Mouse (Mus musculus) limb, embryonic 14.5 days (tissue): Measurements from ENCODE around the gene Frmpd4. TPM values are rescaled to one million over a fixed set of nuclear protein-coding genes. Genes with fewer than 3 reads are reported as not detected.

Experiments
- ATAC-seq: fragments of 200-750 bp; cut with Nextera tagmentation; 2 replicates; pipeline ENCODE4 v1.8.0; 2017; ENCODE audit warnings: low read depth, moderate number of reproducible peaks, moderate TSS enrichment; ENCODE audit not compliant: low FRiP score
- DNase-seq: peaks from one replicate; pipeline ENCODE4 v3.0.0-alpha.2; 2015; ENCODE audit warnings: low spot score
- H3K27ac ChIP-seq: fragments of 300-500 bp; sonication (generic); replicated peaks from 2 replicates; pipeline ENCODE4 v1.5.1; 2014; ENCODE audit warnings: low read depth, mild to moderate bottlenecking, low read length, moderate library complexity, mixed read lengths
- H3K27me3 ChIP-seq: fragments of 300-500 bp; sonication (generic); 2 replicates; pipeline ENCODE4 v1.6.1; 2014; ENCODE audit warnings: low read length, mixed read lengths; ENCODE audit not compliant: control insufficient read depth, insufficient read depth
- H3K36me3 ChIP-seq: fragments of 300-500 bp; sonication (generic); 2 replicates; pipeline ENCODE4 v1.6.1; 2014; ENCODE audit warnings: mild to moderate bottlenecking, low read length, moderate library complexity, mixed read lengths; ENCODE audit not compliant: control insufficient read depth, insufficient read depth
- H3K4me1 ChIP-seq: fragments of 300-500 bp; sonication (generic); 2 replicates; pipeline ENCODE4 v1.6.1; 2014; ENCODE audit warnings: antibody characterized with exemption, low read length, mixed read lengths; ENCODE audit not compliant: control insufficient read depth, insufficient read depth
- H3K4me2 ChIP-seq: fragments of 300-500 bp; sonication (generic); replicated peaks from 2 replicates; pipeline ENCODE4 v1.6.1; 2014; ENCODE audit warnings: low read depth, mild to moderate bottlenecking, low read length, moderate library complexity; ENCODE audit not compliant: severe bottlenecking
- H3K4me3 ChIP-seq: fragments of 300-500 bp; sonication (generic); replicated peaks from 2 replicates; pipeline ENCODE4 v1.5.1; 2014; ENCODE audit warnings: low read length
- H3K9ac ChIP-seq: fragments of 300-500 bp; sonication (generic); 2 replicates; pipeline ENCODE4 v1.6.1; 2014; ENCODE audit warnings: mild to moderate bottlenecking, low read depth, low read length, moderate library complexity; ENCODE audit not compliant: severe bottlenecking
- H3K9me3 ChIP-seq: fragments of 300-500 bp; sonication (generic); 2 replicates; pipeline ENCODE4 v1.6.1; 2016; ENCODE audit warnings: low read length; ENCODE audit not compliant: control insufficient read depth
- POLR2A ChIP-seq: fragments of 200-500 bp; IDR thresholded peaks from 2 replicates; pipeline ENCODE4 v1.8.0; 2012; ENCODE audit warnings: inconsistent platforms, mild to moderate bottlenecking, moderate library complexity, borderline replicate concordance; ENCODE audit not compliant: insufficient read depth, insufficient read length; ENCODE audit errors: extremely low read depth
- WGBS: fragments of 180-500 bp; shearing (Covaris S2); extraction: QIAGEN DNeasy Blood & Tissue Kit; methylation state at CpG from one replicate; pipeline ENCODE4 v1.1.7; 2014; 5-methylcytosine and 5-hydroxymethylcytosine counted together
- polyA plus RNA-seq, 2 experiments: library from polyadenylated mRNA; depleted of rRNA in 1 of 2; stranded (reverse) in 1 of 2; unstranded in 1 of 2; fragments of >200 nt; fragmentation: Nextera tagmentation in 1 of 2; extraction: Ambion mirVana in 1 of 2; gene quantifications; 2 replicates each; pipeline versions ENCODE4 v1.2.1 to v1.2.3; 2012 to 2014

Gene Frmpd4
- polyA plus RNA-seq, 2 experiments, result 0.38 to 0.41 TPM

DNA sequence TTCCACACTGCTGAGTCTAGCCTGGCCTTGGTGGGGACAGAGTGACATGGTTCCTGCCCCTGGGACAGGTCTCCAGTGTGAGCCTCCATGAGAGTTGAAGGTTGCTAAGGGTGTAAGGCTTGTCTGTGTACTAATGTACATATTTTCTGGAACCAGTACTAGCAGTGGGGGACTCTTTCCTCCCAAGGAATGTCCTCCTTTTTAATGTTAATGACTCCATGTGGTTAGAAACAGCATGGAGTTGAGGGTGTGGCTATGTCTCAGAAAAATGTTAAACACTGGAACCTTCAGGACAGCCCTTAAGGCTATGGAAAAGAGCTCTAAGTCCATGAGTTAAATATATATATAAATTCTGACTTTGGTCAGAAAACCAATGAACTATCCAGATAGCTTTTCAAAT, 436.0 kb downstream of the Frmpd4 start:
- H3K4me1 ChIP-seq, result no peaks in the 10 kb centered on the region
- H3K4me3 ChIP-seq, result no peak overlapping the region
- no peak for TF ChIP-seq POLR2A
- DNase-seq, result no peak
- peaks cover 3% of the 10 kb centered on the region; the same call in 1 of the 2 replicates for H3K27me3 ChIP-seq
- H3K9ac ChIP-seq, result no peak overlapping the region
- no peak for ATAC-seq
- H3K9me3 ChIP-seq, result no peaks in the 10 kb centered on the region
- H3K36me3 ChIP-seq, result no peaks in the 10 kb centered on the region
- no peak overlapping the region for H3K27ac ChIP-seq
- H3K4me2 ChIP-seq, result no peak overlapping the region

DNA sequence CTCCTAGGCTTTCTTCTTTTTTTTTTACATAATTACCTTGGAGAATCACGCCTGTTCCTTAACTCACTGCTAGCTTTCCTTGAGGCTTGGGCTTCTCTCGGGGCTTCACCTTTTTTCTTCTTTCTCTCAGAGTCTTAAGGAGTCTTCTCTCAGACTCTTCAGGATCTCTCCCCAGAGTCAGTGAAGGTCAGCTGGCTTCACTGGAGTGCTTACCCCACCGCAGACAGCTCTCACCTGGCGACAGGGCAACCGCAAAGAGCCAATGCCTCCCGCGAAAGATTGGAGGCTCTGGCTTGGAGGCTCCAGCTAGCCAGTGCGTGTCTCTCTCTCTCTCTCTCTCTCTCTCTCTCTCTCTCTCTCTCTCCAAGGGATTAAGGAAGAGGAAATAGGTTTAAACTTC, 453.0 kb downstream of the Frmpd4 start:
- DNase-seq (no peak), ATAC-seq (no peak)
- TF ChIP-seq POLR2A, result no peak
- no peak overlapping the region for H3K27ac ChIP-seq
- WGBS, result 15% methylated on average over 8 of the region's 8 CpGs
- H3K9ac ChIP-seq, result no peak overlapping the region
- peak overlapping the region; percentile 38 for H3K4me3 ChIP-seq
- H3K4me2 ChIP-seq, result peak overlapping the region; percentile 67
- H3K36me3 ChIP-seq, result no peaks in the 10 kb centered on the region
- no peaks in the 10 kb centered on the region for H3K4me1 ChIP-seq
- no peaks in the 10 kb centered on the region for H3K9me3 ChIP-seq
- H3K27me3 ChIP-seq, result peaks cover 31% of the 10 kb centered on the region

DNA sequence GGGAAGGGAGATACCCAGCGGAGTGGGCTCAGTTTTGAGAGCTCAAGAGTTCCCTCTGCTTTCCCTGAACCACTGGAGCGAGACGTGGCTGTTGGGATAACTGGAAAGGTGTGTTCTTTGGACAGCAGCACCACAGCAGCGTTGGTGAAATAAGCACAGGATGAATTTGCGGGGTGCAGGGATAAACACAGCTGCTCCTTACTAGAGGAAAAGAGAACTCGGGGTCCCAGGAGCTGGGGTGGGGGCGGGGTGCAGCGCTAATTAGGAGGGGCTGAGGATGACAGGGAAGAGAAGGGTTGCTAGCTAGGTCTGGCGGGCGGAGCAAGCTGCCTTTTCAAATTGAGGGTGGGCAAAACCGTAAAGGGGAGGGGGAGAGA, 453.5 kb downstream of the Frmpd4 start:
- 10% methylated on average over 10 of the region's 11 CpGs for WGBS
- peak overlapping the region; percentile 38 for H3K4me3 ChIP-seq
- peak overlapping the region; percentile 53; the same call in 1 of the 2 replicates for H3K9ac ChIP-seq
- H3K27me3 ChIP-seq, result peaks cover 31% of the 10 kb centered on the region
- peak overlapping the region; percentile 67 for H3K4me2 ChIP-seq
- H3K36me3 ChIP-seq, result no peaks in the 10 kb centered on the region
- no peak for DNase-seq
- H3K4me1 ChIP-seq, result no peaks in the 10 kb centered on the region
- no peak for TF ChIP-seq POLR2A
- ATAC-seq, result no peak
- H3K27ac ChIP-seq, result no peak overlapping the region
- no peaks in the 10 kb centered on the region for H3K9me3 ChIP-seq

DNA sequence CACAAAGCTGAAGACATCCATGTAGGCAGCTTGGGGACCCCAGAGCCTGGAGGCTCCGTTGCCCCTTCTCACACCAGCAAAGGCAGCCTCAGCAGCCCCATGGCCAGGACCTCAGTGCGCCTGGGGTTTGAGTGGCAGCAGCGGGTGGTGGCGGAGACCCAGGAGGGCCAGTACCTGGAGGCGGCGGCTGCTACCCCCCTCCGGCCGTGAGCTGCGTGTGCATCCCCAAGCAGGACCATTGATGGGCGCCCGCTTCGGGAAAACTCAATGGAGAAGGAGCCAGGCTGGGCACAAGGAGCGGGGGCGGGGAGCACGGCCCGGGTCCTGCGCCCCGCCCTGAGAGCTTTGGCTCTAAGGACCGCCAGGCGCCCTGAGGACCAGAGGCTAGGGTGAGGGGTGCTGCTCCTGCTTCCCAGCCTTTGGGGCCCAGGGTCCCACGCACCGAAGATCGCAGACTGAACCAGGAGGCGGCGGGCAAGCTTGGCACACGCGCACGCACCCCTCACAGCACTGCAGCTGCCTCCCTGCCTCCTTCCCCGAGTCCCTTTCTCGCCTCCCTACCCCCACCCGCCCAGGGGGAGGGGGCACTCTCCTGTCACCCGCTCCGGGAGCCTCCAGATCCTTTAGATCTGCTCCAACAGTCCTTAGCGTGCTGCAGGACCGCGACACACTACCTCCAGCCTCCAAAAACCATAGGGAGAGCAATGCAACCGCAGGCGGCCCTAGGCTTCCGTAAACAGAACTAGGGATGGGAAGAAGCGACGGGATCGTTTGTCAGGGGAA, 454.0 kb downstream of the Frmpd4 start:
- ATAC-seq (peak; percentile 30; the same call in 1 of the 2 replicates), DNase-seq (no peak)
- peaks cover 31% of the 10 kb centered on the region for H3K27me3 ChIP-seq
- H3K4me2 ChIP-seq, result peak overlapping the region; percentile 67
- no peaks in the 10 kb centered on the region for H3K9me3 ChIP-seq
- no peaks in the 10 kb centered on the region for H3K4me1 ChIP-seq
- H3K9ac ChIP-seq, result peak overlapping the region; percentile 53
- TF ChIP-seq POLR2A, result no peak
- WGBS, result 15% methylated on average over 24 of the region's 42 CpGs
- peak overlapping the region; percentile 38 for H3K4me3 ChIP-seq
- H3K36me3 ChIP-seq, result no peaks in the 10 kb centered on the region
- H3K27ac ChIP-seq, result no peak overlapping the region

DNA sequence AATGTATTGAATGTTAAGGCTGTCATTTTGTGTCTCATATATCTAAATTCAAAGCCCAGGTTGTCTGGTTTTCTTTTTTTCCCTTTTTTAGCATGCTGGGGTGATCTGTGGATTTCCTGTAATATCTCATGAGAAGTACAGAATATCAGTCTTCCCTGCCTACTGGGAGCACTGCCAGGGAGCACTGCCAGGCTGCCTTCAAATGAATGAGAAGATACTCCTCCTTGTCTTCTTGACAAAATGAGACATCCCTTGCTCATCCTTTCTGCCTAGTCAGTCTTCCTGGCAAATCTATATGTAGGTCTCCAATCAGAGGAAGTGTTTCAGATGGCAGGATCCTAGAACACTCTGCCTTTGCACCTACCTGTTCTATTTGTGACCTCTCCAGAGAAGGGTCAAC, 535.4 kb downstream of the Frmpd4 start:
- no peak for TF ChIP-seq POLR2A
- H3K9ac ChIP-seq, result no peak overlapping the region
- H3K27me3 ChIP-seq, result no peaks in the 10 kb centered on the region
- H3K9me3 ChIP-seq, result no peaks in the 10 kb centered on the region
- H3K36me3 ChIP-seq, result no peaks in the 10 kb centered on the region
- H3K4me3 ChIP-seq, result no peak overlapping the region
- no peak for DNase-seq
- no peak for ATAC-seq
- no peak overlapping the region for H3K4me2 ChIP-seq
- H3K4me1 ChIP-seq, result no peaks in the 10 kb centered on the region
- no peak overlapping the region for H3K27ac ChIP-seq
